Mouse (Mus musculus) heart, embryonic 14.5 days (tissue): ENCODE data around the gene Fkbp6. TPM values are rescaled to one million over a fixed set of nuclear protein-coding genes. Genes with fewer than 3 reads are reported as not detected.

Experiments
- ATAC-seq: fragments of 200-750 bp; cut with Nextera tagmentation; 2 replicates; pipeline ENCODE4 v1.8.0; 2017; ENCODE audit warnings: low read depth, moderate TSS enrichment; ENCODE audit not compliant: insufficient number of reproducible peaks, insufficient read depth, low FRiP score
- H3K27ac ChIP-seq, 2 experiments: fragments of 200-500 bp in 1 of 2; fragments of 300-500 bp in 1 of 2; sonication (generic) in 1 of 2; replicated peaks in 1 of 2; 2 replicates each; pipeline ENCODE4 v1.5.1; 2012 to 2014; ENCODE audit warnings: low read depth in 2 of 2, low read length in 2 of 2, control low read depth in 1 of 2, mild to moderate bottlenecking in 1 of 2, mixed read lengths in 1 of 2; ENCODE audit not compliant: control insufficient read depth in 1 of 2, insufficient read depth in 1 of 2
- H3K27me3 ChIP-seq: fragments of 300-500 bp; sonication (generic); 2 replicates; pipeline ENCODE4 v1.6.1; 2014; ENCODE audit warnings: mild to moderate bottlenecking, low read length, control low read depth; ENCODE audit not compliant: control insufficient read depth, insufficient read depth
- H3K36me3 ChIP-seq: fragments of 300-500 bp; sonication (generic); 2 replicates; pipeline ENCODE4 v1.6.1; 2014; ENCODE audit warnings: mild to moderate bottlenecking, control low read depth, low read length, mixed read lengths; ENCODE audit not compliant: control insufficient read depth, insufficient read depth
- H3K4me1 ChIP-seq, 2 experiments: fragments of 200-500 bp in 1 of 2; fragments of 300-500 bp in 1 of 2; sonication (generic) in 1 of 2; 2 replicates each; pipeline ENCODE4 v1.6.1; 2012 to 2014; ENCODE audit warnings: low read length in 2 of 2, control low read depth in 1 of 2, mixed read lengths in 1 of 2; ENCODE audit not compliant: control insufficient read depth in 2 of 2, insufficient read depth in 2 of 2
- H3K4me2 ChIP-seq: fragments of 300-500 bp; sonication (generic); 2 replicates; pipeline ENCODE4 v1.6.1; 2014; ENCODE audit warnings: mild to moderate bottlenecking, low read length
- H3K4me3 ChIP-seq, 2 experiments: fragments of 200-500 bp in 1 of 2; fragments of 300-500 bp in 1 of 2; sonication (generic) in 1 of 2; 2 replicates each; pipeline ENCODE4 v1.5.1; 2012 to 2014; ENCODE audit warnings: low read length in 2 of 2, mild to moderate bottlenecking in 2 of 2, control low read depth in 1 of 2, low read depth in 1 of 2, moderate library complexity in 1 of 2; ENCODE audit not compliant: control insufficient read depth in 1 of 2, insufficient read depth in 1 of 2
- H3K9ac ChIP-seq: fragments of 300-500 bp; sonication (generic); 2 replicates; pipeline ENCODE4 v1.6.1; 2014; ENCODE audit warnings: mild to moderate bottlenecking, low read length
- H3K9me3 ChIP-seq: fragments of 300-500 bp; sonication (generic); 2 replicates; pipeline ENCODE4 v1.6.1; 2016; ENCODE audit warnings: low read length, control low read depth; ENCODE audit not compliant: control insufficient read depth
- WGBS: fragments of 180-500 bp; shearing (Covaris S2); extraction: QIAGEN DNeasy Blood & Tissue Kit; methylation state at CpG from one replicate; pipeline ENCODE4 v1.1.7; 2014; 5-methylcytosine and 5-hydroxymethylcytosine counted together
- polyA plus RNA-seq: library from polyadenylated mRNA; unstranded; fragments of >200 nt; fragmentation: Nextera tagmentation; extraction: Ambion mirVana; gene quantifications from 2 replicates; pipeline ENCODE4 v1.2.1, GENCODE M21; 2014

The Fkbp6 gene
- polyA plus RNA-seq, 1 experiment from 2014 or later: not detected

DNA sequence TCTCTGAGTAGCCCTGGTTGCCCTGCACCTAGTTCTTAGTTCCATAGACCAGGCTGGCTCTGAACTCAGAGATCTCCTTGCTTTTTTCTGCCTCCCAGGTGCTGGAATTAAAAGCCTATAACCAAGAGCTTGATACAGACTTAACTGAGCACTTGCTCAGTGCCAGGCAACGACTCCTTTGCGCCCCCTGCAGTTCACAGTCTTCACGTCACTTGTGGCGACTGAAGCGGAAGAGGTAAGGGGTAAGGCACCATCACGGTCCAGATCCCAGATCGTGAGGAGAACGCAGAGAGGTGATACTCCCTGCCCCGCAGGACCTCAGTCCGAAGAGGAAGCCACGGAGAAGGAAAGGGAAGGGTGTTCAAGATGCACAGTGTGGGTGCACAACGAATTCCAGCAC is 92.3 kb downstream of the Fkbp6 start:
- no peak overlapping the region for H3K4me2 ChIP-seq
- H3K4me3 ChIP-seq: no peak overlapping the region
- ATAC-seq: no peak
- WGBS: 80% methylated on average over 12 of the region's 12 CpGs
- no peak overlapping the region for H3K9ac ChIP-seq
- peak overlapping the region in 1 of 2 experiments; percentile 53; a peak in 1 of 4 replicates for H3K27ac ChIP-seq
- peaks cover 11 to 12% of the 10 kb centered on the region in 2 experiments; a peak in 2 of 4 replicates for H3K4me1 ChIP-seq
- no peaks in the 10 kb centered on the region for H3K36me3 ChIP-seq
- no peaks in the 10 kb centered on the region for H3K27me3 ChIP-seq
- H3K9me3 ChIP-seq: peaks cover 8% of the 10 kb centered on the region

DNA sequence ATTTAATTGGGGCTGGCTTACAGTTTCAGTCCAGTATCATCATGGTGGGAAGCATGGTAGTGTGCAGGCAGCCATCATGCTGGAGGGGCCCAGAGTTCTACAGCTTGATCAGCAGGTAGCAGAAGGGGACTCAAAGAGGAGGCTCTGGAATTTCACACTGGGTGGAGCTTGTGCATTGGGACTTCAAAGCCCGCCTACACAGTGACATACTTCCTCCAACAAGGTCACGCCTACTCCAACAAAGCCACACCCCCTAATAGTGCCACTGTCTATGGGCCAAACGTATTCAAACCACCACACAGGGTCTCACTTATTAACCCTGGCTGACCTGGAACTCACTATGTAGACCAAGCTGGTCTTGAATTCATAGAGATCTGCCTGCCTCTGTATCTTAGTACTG is 93.7 kb downstream of the Fkbp6 start:
- Histone ChIP-seq H3K27ac (no peak overlapping the region), H3K9me3 (peaks cover 8% of the 10 kb centered on the region), H3K27me3 (no peaks in the 10 kb centered on the region), H3K36me3 (no peaks in the 10 kb centered on the region), H3K4me3 (no peak overlapping the region), H3K4me1 (peaks cover 13 to 18% of the 10 kb centered on the region in 2 experiments; a peak in 3 of 4 replicates), H3K4me2 (no peak overlapping the region), H3K9ac (no peak overlapping the region)
- no peak for ATAC-seq
- 85% methylated on average over 3 of the region's 3 CpGs for WGBS

DNA sequence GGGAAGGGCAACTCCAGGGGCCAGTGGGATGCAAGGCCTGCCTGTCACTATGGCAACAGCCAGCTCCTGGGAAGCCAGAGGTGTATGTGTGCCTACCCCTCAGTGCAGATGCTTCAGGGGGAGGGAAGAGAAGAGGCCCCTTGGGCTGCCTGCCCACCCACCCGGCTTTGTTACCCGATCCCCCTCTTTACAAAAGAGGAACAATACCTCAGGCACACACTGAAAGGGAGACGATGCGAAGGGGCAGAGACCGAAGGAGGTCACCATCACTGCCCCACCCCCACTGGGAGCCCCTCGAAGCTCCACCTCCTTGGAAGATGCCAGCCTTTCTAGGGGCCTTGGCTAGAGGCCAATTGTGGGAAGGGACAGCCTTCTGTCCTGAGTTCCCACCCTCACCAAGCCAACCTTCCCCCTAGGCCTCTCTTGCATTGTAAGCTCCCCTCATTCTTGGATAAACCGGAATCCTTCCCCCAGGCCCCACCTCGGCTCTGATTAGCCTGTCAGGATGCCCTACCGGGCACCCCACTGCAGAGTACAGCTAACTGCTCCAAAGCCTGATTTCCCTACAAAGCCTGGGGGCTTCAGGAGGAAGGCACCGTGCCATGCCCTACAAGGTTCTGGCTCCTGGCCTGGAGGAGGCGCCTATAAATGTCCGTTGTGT is 96.0 kb downstream of the Fkbp6 start:
- no peak overlapping the region for H3K4me3 ChIP-seq
- no peaks in the 10 kb centered on the region for H3K36me3 ChIP-seq
- H3K27ac ChIP-seq: no peak overlapping the region
- no peak overlapping the region for H3K4me2 ChIP-seq
- H3K4me1 ChIP-seq: peaks cover 26 to 36% of the 10 kb centered on the region in 2 experiments
- peaks cover 8% of the 10 kb centered on the region for H3K9me3 ChIP-seq
- peaks cover 13% of the 10 kb centered on the region for H3K27me3 ChIP-seq
- 0 out of 2 replicates have a peak overlapping the region, but pooled peaks have one; percentile 39 for H3K9ac ChIP-seq
- WGBS: 24% methylated on average over 12 of the region's 12 CpGs
- no peak for ATAC-seq

DNA sequence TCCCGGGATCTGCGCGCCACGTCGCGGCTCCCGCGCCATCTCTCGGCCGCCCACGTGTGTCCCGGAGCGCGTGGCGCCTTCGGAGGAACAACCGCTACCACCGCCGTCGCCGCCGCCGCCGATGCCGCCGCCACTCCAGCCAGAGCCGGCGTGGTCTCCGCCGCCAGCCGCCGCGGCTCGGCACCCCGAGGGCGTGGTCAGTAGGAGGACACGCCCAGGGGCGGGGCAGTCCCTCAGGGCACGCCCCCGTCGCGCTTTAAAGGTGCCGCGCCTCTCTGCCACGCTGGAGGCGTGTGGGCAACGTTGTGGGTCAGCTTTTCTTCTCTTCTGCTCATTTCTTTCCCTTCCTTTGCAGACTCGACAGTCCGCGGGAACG is 98.8 kb downstream of the Fkbp6 start, which contains the start of gene Fzd9:
Gene Fzd9 (minus strand): TSS at position 152 of the 376 bp plus-strand sequence.
- H3K27ac ChIP-seq: no peak within 1 kb of the TSS
- H3K4me2 ChIP-seq: peak within 1 kb of the TSS; percentile 100
- peaks cover 29 to 43% of the 10 kb centered on the region in 2 experiments for H3K4me1 ChIP-seq
- peak within 1 kb of the TSS; percentile 52 to 58 for H3K4me3 ChIP-seq
- 1% methylated on average over 44 of the region's 51 CpGs for WGBS
- peaks cover 13% of the 10 kb centered on the region for H3K27me3 ChIP-seq
- peak within 1 kb of the TSS; percentile 70 for H3K9ac ChIP-seq
- peak; percentile 88 for ATAC-seq
- H3K9me3 ChIP-seq: peaks cover 2% of the 10 kb centered on the region
- H3K36me3 ChIP-seq: peaks cover 15% of the 10 kb centered on the region

DNA sequence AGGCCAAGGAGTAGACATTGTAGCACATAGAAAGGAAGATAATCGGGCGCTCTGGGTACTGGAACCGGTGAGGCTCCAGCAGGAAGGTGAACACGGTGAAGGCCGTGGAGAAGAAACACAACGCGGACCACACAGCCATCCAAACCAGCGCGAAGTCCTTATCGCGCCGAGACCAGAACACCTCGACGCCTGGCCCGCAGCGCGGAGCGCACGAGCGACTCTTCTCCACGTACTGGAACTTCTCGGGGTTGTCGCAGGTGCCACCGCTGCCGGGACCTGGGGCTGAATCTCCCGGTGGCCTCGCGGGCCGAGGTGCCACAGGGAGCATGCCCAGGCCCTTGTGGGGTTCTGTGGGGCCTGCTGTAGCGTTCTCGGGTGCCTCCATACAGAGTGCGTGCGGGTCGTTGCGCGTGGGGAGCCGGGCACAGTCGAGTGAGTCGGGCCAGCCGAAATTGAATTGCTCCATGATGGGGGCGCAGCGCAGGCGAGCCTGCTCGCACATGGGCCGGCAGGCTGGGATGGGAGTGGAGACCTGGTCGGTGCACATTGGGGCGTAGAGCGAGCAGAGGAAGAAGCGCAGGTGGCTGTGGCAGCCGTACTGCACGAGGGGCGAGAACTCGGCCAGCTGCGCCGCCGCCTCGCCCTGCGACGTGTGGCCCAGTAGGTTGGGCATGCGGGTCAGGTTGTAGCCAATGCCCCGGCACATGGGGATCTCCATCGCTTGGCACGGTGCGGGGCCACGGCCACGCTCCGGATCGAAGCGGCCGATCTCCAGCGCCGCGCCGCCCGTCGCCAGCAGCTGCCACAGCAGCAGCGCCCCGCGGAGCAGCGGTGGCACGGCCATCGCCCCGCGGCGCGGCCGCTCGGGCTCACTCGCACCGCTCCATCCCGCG is 99.4 kb downstream of the Fkbp6 start:
- peak overlapping the region; percentile 52 to 58 for H3K4me3 ChIP-seq
- H3K4me2 ChIP-seq: peak overlapping the region; percentile 100
- H3K27me3 ChIP-seq: peaks cover 13% of the 10 kb centered on the region
- H3K4me1 ChIP-seq: peaks cover 29 to 43% of the 10 kb centered on the region in 2 experiments
- H3K9me3 ChIP-seq: no peaks in the 10 kb centered on the region
- 2% methylated on average over 81 of the region's 92 CpGs for WGBS
- H3K27ac ChIP-seq: no peak overlapping the region
- ATAC-seq: peak; percentile 24
- peak overlapping the region; percentile 70 for H3K9ac ChIP-seq
- peaks cover 21% of the 10 kb centered on the region for H3K36me3 ChIP-seq

DNA sequence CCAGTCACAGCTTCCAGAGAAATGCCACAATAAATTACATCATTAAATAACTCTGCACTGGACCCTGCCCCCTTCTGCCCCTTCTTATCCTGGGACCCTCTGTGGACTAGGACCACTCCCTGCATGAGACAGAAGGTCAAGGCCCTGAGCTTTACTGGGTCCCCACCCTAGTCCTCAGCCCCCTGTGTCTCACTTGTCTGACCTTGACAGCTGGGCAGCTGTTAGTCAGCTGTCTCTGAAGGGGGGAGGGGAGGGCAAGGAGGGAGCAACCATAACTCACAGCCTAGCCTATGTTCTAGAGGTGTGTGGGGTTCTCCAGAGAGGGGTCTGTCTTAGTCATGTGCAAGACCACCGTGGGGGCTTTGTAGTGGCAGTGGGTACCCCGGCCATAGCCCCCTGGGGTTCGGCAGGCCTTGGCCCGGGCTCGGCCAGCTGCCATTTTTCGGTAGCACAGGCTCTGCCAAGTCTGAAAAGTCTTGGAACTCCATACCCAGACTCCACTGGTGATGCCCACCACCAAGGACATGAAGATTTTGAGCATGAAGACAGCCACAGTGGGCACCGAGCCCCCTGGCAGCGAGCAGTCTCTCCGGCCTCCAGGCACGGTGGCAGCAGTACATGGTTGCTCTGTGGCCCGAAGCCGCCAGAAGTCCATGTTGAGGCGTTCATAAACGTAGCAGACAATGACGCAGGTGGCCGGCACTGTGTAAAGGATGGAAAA is 100.7 kb downstream of the Fkbp6 start:
- Histone ChIP-seq H3K4me3 (0 out of 4 replicates have a peak overlapping the region, but pooled peaks of 1 of the 2 experiments have one; percentile 4), H3K9ac (peak overlapping the region; percentile 30; the same call in 1 of the 2 replicates), H3K27me3 (peaks cover 13% of the 10 kb centered on the region), H3K4me1 (peaks cover 27 to 39% of the 10 kb centered on the region in 2 experiments), H3K9me3 (no peaks in the 10 kb centered on the region), H3K4me2 (peak overlapping the region; percentile 100), H3K36me3 (peaks cover 34% of the 10 kb centered on the region), H3K27ac (no peak overlapping the region)
- 86% methylated on average over 16 of the region's 16 CpGs for WGBS
- ATAC-seq: no peak

DNA sequence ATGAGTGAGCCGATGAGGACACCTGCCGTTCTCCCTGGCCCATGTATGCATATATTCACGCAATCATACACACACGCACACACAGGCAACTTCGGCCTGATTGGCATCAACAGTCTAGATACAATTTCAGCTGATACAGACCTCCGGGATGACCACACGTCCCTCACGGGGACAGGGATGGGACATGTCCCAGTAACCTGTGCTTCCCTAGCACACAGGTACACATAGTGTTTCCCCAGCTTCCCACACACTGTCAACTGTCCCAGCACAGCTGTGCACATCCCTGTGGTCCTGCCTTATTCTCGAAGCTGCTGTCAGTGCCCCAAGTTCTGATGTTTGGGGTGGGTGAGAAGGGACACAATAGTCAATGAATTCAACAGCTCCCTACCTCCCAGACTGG is 102.5 kb downstream of the Fkbp6 start:
- Histone ChIP-seq H3K4me3 (no peak overlapping the region), H3K4me2 (no peak overlapping the region), H3K36me3 (peaks cover 52% of the 10 kb centered on the region), H3K9ac (no peak overlapping the region), H3K9me3 (no peaks in the 10 kb centered on the region), H3K4me1 (peaks cover 23 to 39% of the 10 kb centered on the region in 2 experiments), H3K27ac (no peak overlapping the region), H3K27me3 (peaks cover 13% of the 10 kb centered on the region)
- no peak for ATAC-seq
- WGBS: 76% methylated on average over 9 of the region's 9 CpGs
